Mouse (Mus musculus): ENCODE data around the gene Baiap2l1. TPM values are rescaled to one million over a fixed set of nuclear protein-coding genes. Genes with fewer than 3 reads are reported as not detected.
"Not testable (repeated sequence)": the region's sequence is repeated elsewhere in the genome, so short reads cannot be mapped to it uniquely, and the experiment has no call there.

The Baiap2l1 gene
- polyA plus RNA-seq, 2 experiments = 7.4 to 9.2 TPM

DNA sequence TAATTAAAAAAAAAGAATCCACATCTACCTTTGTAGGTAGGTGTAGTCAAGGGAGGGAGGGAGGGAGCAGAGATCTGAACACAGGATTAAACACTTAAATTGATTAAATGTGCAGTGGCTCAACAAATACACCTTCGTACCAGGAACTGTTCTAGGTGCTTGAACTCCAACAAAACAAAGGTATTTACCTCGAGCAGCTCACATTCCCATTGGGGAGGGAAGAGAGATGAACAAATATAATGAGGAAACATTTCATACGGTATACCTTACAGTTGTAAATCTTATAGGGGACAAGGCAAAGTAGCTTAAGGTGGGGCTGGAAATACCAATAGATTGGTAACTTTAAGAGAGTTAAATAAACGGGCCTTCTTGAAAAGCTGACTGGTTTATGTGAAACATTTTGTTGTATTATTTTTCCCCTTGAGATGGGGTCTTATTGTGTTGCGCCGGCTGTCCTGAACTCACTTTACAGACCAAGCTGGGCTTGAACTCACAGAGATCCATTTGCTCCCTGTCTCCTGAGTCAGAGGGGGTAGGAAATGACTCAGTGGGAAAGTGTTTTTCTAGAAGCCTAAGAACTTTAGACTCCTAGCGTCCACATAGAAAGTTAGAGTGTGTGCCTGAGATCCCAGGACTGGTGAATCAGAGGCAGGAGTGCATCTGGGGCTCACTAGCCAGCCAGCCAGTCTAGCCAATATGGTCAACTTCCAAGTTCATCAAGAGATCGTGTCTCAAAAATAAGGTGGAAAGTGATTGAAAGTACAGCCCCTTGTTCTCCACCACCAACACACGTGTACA lies 5.5 kb downstream of the Baiap2l1 start:
- no peak overlapping the region for H3K4me2 ChIP-seq (replicated peaks; ENCODE audit: low read depth, low read length, severe bottlenecking)
- ATAC-seq (ENCODE audit: low FRiP score, low read depth) (no peak), DNase-seq (ENCODE audit: low spot score) (no peak)
- H3K27me3 ChIP-seq (ENCODE audit: control insufficient read depth, insufficient read depth, low read length) = no peaks in the 10 kb centered on the region
- 0 out of 2 replicates have a peak, but pooled peaks cover 4% of the 10 kb centered on the region for H3K4me1 ChIP-seq (ENCODE audit: control insufficient read depth, insufficient read depth, low read length)
- no peak overlapping the region for H3K27ac ChIP-seq (replicated peaks; ENCODE audit: low read depth, low read length)
- H3K9ac ChIP-seq (ENCODE audit: low read depth, low read length, severe bottlenecking) = no peak overlapping the region
- H3K36me3 ChIP-seq (ENCODE audit: control insufficient read depth, insufficient read depth, low read length) = no peaks in the 10 kb centered on the region
- no peak for TF ChIP-seq POLR2A (IDR thresholded peaks at IDR 0.05; ENCODE audit: borderline replicate concordance, extremely low read depth, insufficient read depth, insufficient read length)
- WGBS = 86% methylated on average over 9 of the region's 9 CpGs
- no peak overlapping the region for H3K4me3 ChIP-seq (replicated peaks; ENCODE audit: low read length)
- no peaks in the 10 kb centered on the region for H3K9me3 ChIP-seq (ENCODE audit: control insufficient read depth, low read length)

DNA sequence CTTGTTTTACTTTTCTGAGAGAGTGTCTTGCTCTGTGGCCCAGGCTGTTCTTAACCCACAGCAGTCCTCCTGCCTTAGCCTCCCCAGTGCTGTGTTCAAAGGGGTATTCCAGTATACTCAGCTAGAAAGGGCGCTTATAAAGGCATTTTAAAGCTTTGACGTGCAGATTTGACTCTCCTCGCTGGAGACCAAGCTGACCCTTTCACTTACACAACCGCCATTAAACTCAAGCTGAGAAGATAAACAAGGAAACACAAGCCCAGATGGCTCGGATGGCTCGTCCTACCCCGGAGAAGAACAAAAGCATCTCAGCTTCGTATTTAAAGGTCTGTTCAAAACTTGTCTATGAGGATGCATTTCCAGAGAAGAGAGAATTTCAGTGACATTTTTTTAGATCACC lies 6.7 kb downstream of the Baiap2l1 start:
- Histone ChIP-seq H3K4me2 (replicated peaks; ENCODE audit: low read depth, low read length, severe bottlenecking) (no peak overlapping the region), H3K27ac (replicated peaks; ENCODE audit: low read depth, low read length) (no peak overlapping the region), H3K36me3 (ENCODE audit: control insufficient read depth, insufficient read depth, low read length) (no peaks in the 10 kb centered on the region), H3K4me1 (ENCODE audit: control insufficient read depth, insufficient read depth, low read length) (no peaks in the 10 kb centered on the region), H3K9ac (ENCODE audit: low read depth, low read length, severe bottlenecking) (no peak overlapping the region), H3K27me3 (ENCODE audit: control insufficient read depth, insufficient read depth, low read length) (no peaks in the 10 kb centered on the region), H3K4me3 (replicated peaks; ENCODE audit: low read length) (no peak overlapping the region), H3K9me3 (ENCODE audit: control insufficient read depth, low read length) (no peaks in the 10 kb centered on the region)
- 29% methylated on average over 8 of the region's 8 CpGs for WGBS
- ATAC-seq (ENCODE audit: low FRiP score, low read depth) = no peak
- no peak for TF ChIP-seq POLR2A (IDR thresholded peaks at IDR 0.05; ENCODE audit: borderline replicate concordance, extremely low read depth, insufficient read depth, insufficient read length)
- DNase-seq (ENCODE audit: low spot score) = no peak

DNA sequence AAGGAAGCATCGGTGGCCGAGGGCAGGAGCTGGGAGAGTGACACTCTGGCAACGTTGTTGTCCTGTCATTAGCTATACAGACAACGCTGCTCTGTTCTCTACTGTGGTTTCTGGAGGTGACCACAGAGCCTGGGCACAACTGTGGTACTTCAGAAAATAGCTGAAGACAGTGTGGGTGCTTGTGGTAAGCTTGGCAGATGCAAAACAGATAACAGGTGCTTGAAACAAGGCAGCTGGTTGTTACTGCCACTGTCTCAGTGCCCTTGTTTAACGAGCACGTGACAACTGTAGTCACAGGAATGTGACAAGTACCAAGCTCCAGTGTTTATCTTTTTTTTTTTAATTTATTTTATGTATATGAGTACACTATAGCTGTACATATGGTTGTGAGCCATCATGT lies 13.3 kb downstream of the Baiap2l1 start:
- H3K9me3 ChIP-seq (ENCODE audit: control insufficient read depth, low read length) = no peaks in the 10 kb centered on the region
- no peaks in the 10 kb centered on the region for H3K27me3 ChIP-seq (ENCODE audit: control insufficient read depth, insufficient read depth, low read length)
- WGBS = 81% methylated on average over 6 of the region's 6 CpGs
- no peak overlapping the region for H3K4me3 ChIP-seq (replicated peaks; ENCODE audit: low read length)
- H3K4me2 ChIP-seq (replicated peaks; ENCODE audit: low read depth, low read length, severe bottlenecking) = no peak overlapping the region
- DNase-seq (ENCODE audit: low spot score) (no peak), ATAC-seq (ENCODE audit: low FRiP score, low read depth) (no peak)
- no peak overlapping the region for H3K27ac ChIP-seq (replicated peaks; ENCODE audit: low read depth, low read length)
- H3K4me1 ChIP-seq (ENCODE audit: control insufficient read depth, insufficient read depth, low read length) = no peaks in the 10 kb centered on the region
- TF ChIP-seq POLR2A (IDR thresholded peaks at IDR 0.05; ENCODE audit: borderline replicate concordance, extremely low read depth, insufficient read depth, insufficient read length) = no peak
- H3K9ac ChIP-seq (ENCODE audit: low read depth, low read length, severe bottlenecking) = no peak overlapping the region
- no peaks in the 10 kb centered on the region for H3K36me3 ChIP-seq (ENCODE audit: control insufficient read depth, insufficient read depth, low read length)

DNA sequence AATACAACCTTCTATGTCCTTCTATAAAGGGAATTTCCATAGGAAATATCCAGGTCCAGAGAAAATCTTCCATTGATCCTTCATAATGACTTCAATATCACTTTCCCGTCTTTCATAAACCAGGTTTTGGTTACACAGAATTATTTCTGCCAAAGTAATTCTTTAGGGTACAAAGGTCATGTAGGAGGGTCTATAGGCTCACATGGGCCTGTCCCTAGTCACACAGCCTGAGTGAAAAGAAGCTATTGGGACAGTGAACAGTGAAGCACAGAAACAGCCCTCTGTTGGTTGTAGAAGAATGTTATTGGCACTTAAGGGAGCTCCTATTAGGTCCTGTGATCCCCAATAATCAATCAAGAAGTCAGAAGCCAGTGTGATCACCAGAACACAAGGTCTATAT lies 16.8 kb downstream of the Baiap2l1 start:
- no peaks in the 10 kb centered on the region for H3K4me1 ChIP-seq (ENCODE audit: control insufficient read depth, insufficient read depth, low read length)
- no peaks in the 10 kb centered on the region for H3K36me3 ChIP-seq (ENCODE audit: control insufficient read depth, insufficient read depth, low read length)
- no peak overlapping the region for H3K4me2 ChIP-seq (replicated peaks; ENCODE audit: low read depth, low read length, severe bottlenecking)
- no peak overlapping the region for H3K4me3 ChIP-seq (replicated peaks; ENCODE audit: low read length)
- H3K9ac ChIP-seq (ENCODE audit: low read depth, low read length, severe bottlenecking) = no peak overlapping the region
- DNase-seq (ENCODE audit: low spot score) = no peak
- H3K27ac ChIP-seq (replicated peaks; ENCODE audit: low read depth, low read length) = no peak overlapping the region
- H3K9me3 ChIP-seq (ENCODE audit: control insufficient read depth, low read length) = no peaks in the 10 kb centered on the region
- TF ChIP-seq POLR2A (IDR thresholded peaks at IDR 0.05; ENCODE audit: borderline replicate concordance, extremely low read depth, insufficient read depth, insufficient read length) = no peak
- 69% methylated on average over 1 of the region's 1 CpGs for WGBS
- no peaks in the 10 kb centered on the region for H3K27me3 ChIP-seq (ENCODE audit: control insufficient read depth, insufficient read depth, low read length)
- ATAC-seq (ENCODE audit: low FRiP score, low read depth) = no peak

DNA sequence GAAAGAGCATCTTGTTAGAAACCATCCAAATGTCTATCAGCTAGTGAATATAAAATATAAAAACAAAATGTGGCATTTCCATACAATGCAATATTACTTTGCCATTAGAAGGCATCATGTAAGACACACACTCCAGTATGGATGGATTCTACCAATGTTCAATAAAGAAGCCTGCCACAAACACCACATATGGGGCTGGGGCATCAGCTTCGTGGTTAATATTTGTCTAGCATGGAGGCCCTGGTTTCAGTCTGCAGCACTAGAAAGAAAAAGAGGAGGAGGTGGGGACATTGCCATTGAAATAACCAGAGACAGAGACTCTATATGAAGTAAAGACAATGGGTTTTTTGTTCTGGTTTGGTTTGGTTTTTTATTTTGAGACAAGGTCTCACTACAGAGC lies 19.1 kb downstream of the Baiap2l1 start:
- no peaks in the 10 kb centered on the region for H3K36me3 ChIP-seq (ENCODE audit: control insufficient read depth, insufficient read depth, low read length)
- no peak overlapping the region for H3K4me3 ChIP-seq (replicated peaks; ENCODE audit: low read length)
- ATAC-seq (ENCODE audit: low FRiP score, low read depth) = no peak
- TF ChIP-seq POLR2A (IDR thresholded peaks at IDR 0.05; ENCODE audit: borderline replicate concordance, extremely low read depth, insufficient read depth, insufficient read length) = no peak
- no peaks in the 10 kb centered on the region for H3K27me3 ChIP-seq (ENCODE audit: control insufficient read depth, insufficient read depth, low read length)
- no peaks in the 10 kb centered on the region for H3K4me1 ChIP-seq (ENCODE audit: control insufficient read depth, insufficient read depth, low read length)
- H3K27ac ChIP-seq (replicated peaks; ENCODE audit: low read depth, low read length) = no peak overlapping the region
- 53% methylated on average over 1 of the region's 1 CpGs for WGBS
- no peaks in the 10 kb centered on the region for H3K9me3 ChIP-seq (ENCODE audit: control insufficient read depth, low read length)
- H3K9ac ChIP-seq (ENCODE audit: low read depth, low read length, severe bottlenecking) = no peak overlapping the region
- no peak overlapping the region for H3K4me2 ChIP-seq (replicated peaks; ENCODE audit: low read depth, low read length, severe bottlenecking)
- DNase-seq (ENCODE audit: low spot score) = no peak

DNA sequence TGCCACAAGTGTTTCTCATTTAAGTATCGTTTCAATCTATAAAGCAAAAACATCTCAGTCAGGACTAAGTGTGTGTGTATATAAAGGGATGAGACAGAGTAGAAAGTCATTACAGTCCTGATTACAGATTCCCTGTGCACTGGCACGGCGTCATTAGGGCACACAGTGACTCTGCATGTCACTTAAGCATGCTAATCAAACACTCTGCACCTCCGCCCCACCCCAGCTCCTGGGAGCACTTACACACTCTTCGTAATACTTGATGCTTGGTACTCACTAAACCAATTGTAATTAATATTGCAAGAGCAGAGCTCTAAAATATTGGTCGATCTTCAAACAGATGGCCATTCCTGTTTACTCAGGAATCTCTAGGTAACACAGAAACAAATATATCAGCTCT lies 22.6 kb downstream of the Baiap2l1 start:
- H3K36me3 ChIP-seq (ENCODE audit: control insufficient read depth, insufficient read depth, low read length); H3K4me1 ChIP-seq (ENCODE audit: control insufficient read depth, insufficient read depth, low read length); DNase-seq (ENCODE audit: low spot score); H3K27ac ChIP-seq (replicated peaks; ENCODE audit: low read depth, low read length); H3K9me3 ChIP-seq (ENCODE audit: control insufficient read depth, low read length); H3K4me3 ChIP-seq (replicated peaks; ENCODE audit: low read length); H3K27me3 ChIP-seq (ENCODE audit: control insufficient read depth, insufficient read depth, low read length); H3K4me2 ChIP-seq (replicated peaks; ENCODE audit: low read depth, low read length, severe bottlenecking); ATAC-seq (ENCODE audit: low FRiP score, low read depth); H3K9ac ChIP-seq (ENCODE audit: low read depth, low read length, severe bottlenecking): not testable (repeated sequence)
- 74% methylated on average over 6 of the region's 6 CpGs for WGBS

Data from limb, embryonic 14.5 days (tissue).